Mouse (Mus musculus): ENCODE data around the gene Cyp21a1.

DNA sequence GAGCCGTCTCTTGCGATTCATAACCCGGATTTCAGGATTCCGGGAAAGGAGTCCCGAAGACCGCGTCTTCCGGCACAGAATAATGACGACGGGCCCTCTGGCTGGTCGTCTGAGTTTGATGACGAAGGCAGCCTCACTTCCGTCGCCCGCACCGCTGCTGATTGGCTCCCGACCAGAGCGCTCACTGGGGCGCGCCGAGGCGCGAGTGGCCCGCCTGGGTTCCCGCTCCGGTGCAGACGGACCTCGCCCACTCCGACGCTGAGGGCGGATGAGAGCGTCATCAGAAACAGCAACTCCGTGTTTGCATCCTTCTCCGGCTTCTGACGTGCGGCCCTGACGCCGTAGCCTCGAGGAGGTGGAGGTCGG is 32.5 kb upstream of the Cyp21a1 start, which contains the start of the genes Stk19 and Dxo:
- TF ChIP-seq POLR2A (IDR thresholded peaks at IDR 0.05; ENCODE audit: insufficient read depth, low read length) = peak; percentile 34
- no peak for TF ChIP-seq EP300 (IDR thresholded peaks at IDR 0.05; ENCODE audit: insufficient read depth, low read depth, low read length)
- no peak for TF ChIP-seq CTCF (IDR thresholded peaks at IDR 0.05; ENCODE audit: low read depth, low read length)

All from ES-Bruce4 (cell line).